Mouse (Mus musculus): Measurements from ENCODE around the gene Ethe1.

GRCm38 (mm10) chr7:24585995-24586394 lies 1.3 kb upstream of the Ethe1 start:
- TF ChIP-seq POLR2A (IDR thresholded peaks at IDR 0.05; ENCODE audit: borderline replicate concordance, low read depth, low read length) (no peak), CTCF (IDR thresholded peaks at IDR 0.05; ENCODE audit: low read depth, low read length) (no peak)

Measured in bone marrow macrophage, adult 2 months (primary cell).